Mouse (Mus musculus): ENCODE data around the gene Fam189a2.

The Fam189a2 gene

DNA sequence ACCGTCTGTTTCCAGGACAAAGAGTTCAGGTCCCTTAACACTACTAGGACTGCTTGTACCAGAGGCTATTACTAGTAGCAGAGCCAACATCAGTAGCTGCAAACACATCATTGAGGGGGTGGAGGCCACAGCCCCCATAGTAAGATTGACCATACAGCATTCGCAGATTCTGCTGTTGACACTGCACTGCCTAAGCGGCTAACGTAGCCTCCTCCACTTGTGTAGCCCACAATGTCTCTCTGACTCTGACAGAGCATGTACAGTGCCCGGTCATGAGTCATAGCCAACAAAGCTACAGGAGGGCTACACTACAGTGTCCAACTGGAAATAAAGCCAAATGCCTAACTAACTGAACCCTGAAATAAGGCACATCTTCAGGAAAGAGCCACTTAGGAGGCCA, 105.3 kb downstream of the Fam189a2 start:
- peak; percentile 48 to 61 for DNase-seq

DNA sequence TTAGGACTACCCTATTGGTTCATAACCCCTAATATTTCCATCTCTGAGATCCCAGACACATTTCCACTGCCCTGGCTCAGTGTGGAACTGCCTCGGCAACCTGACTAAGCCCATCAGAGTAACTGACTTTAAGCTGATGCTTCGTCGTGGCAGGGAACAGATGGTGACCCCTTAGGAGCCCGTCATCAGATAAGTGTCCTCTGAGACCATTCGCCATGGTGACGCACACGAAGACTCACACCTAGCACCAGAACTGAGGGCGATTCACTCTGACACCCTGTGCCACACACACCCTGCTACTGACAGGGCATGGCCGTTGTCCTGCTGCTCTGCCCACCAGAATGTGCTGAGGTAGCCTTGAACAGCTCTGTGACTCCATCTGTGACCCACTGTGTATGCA, 106.0 kb downstream of the Fam189a2 start:
- DNase-seq: peak; percentile 27 to 47

DNA sequence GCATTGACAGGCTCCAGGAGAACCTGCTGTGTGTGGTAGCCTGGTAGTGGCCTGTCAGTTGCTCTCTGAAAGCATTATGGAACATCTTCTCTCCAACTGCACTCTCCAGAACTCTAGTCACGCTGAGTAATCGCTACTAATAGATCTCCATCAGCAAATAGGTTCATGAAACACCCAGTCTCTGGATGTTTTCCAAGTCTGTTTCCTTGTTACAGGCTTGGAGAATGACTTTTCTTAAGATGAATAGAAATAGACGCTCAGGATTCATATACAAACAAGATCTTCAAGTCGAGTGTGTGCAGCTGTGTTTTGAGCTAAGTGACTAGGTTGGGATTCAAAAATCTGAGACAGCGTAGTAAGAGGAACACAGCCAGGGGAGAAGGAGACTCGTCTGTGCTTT, 106.8 kb downstream of the Fam189a2 start:
- DNase-seq: peak in 1 of 2 experiments; percentile 19

Data from cerebellum, postnatal 10 days (tissue).